Mouse (Mus musculus): ENCODE results near the gene Dnajc14.
A peak's percentile ranks its signal among the peaks of the same experiment; 100 is the strongest.

Dnajc14 gene

GRCm38 (mm10) chr10:128803771-128804270, at the start of gene Dnajc14:
TSS of gene Dnajc14 (plus strand) at chr10:128804062.
- DNase-seq (ENCODE audit: low spot score in 2 of 2) = no peak

DNA sequence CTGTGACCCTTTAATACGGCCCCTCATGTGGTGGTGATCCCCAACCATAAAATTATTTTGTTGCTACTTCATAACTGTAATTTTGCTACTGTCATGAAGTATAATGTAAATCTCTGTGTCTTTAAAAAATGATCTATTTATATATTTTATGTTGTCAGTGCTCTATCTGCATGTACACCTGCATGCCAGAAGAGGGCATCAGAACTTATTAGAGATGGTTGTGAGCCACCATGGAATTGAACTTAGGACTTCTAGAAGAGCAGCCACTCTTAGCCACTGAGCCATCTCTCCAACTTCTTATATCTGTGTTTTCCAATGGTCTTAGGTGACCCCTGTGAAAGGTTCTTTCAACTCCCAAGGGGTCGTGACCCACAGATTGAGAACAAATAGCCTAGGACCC, 31.0 kb upstream of the Dnajc14 start:
- DNase-seq (ENCODE audit: low spot score in 2 of 2) = no peak

- DNase-seq (ENCODE audit: low spot score in 2 of 2) = no peak
Measured at GRCm38 (mm10) chr10:128773685-128774084, 30.2 kb upstream of the Dnajc14 start.

GRCm38 (mm10) chr10:128778441-128778840, 25.4 kb upstream of the Dnajc14 start:
- no peak for DNase-seq (ENCODE audit: low spot score in 2 of 2)

DNA sequence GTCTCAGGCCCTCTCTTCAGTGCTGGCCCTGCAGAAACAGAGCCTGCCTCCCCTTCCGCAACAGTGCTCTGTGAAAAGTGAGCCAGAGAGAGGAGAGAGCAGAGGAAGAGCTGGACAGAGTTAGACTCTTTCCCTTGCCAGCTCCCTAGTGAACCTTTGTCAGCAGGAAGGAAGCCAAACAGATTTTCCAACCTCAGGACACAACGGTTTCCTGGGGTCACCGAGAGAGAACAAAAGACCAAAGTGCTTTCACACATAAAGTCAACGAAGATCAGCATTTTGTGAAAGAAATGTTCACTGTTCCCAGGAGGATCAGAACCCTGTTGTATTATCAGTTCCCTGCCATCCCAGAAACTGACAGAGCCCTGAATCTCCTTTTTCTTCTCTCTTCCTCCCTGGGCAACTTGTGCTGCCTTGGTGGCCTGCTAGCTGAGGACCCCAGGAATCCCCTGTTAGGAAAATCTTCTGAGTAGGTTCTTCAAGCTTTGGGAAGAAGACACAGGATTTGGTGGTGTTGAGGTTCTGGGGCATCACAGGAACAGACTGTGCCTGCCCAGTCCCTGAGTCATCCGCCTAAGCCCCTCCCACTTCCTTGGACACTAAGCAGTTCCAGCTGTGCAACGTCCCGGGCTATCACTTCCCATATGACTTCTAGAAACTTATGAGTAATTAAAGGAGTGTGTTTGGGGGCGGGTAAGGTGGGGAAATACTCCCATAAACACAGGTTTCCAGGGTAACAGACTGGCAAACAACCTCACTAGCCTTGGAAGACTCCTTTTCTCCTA, 24.7 kb upstream of the Dnajc14 start:
- DNase-seq (ENCODE audit: low spot score in 2 of 2) = peak in 1 of 2 experiments; percentile 40

GRCm38 (mm10) chr10:128780200-128780599, 23.7 kb upstream of the Dnajc14 start:
- no peak for DNase-seq (ENCODE audit: low spot score in 2 of 2)

- DNase-seq (ENCODE audit: low spot score in 2 of 2) = no peak
Measured at GRCm38 (mm10) chr10:128790398-128791124, 13.3 kb upstream of the Dnajc14 start, which contains the start of gene Mmp19. TSS of gene Mmp19 (plus strand) at chr10:128790910.

DNA sequence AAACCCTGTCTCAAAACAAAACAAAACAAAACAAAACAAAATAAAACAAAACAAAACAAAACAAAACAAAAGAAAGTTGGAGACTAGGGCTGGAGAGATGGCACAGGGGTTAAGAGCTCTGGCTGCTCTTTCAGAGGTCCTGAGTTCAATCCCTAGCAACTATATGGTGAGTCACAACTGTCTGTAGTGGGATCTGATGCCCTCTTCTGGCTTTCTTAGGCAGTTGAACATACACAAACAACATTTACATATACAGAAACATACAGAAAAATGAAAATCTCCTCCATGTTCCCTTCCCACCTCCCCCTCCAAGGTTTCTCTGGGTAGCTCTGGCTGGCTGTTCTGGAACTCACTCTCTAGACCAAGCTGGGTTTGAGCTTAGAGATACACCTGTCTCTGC, 11.8 kb upstream of the Dnajc14 start:
- no peak for DNase-seq (ENCODE audit: low spot score in 2 of 2)

DNA sequence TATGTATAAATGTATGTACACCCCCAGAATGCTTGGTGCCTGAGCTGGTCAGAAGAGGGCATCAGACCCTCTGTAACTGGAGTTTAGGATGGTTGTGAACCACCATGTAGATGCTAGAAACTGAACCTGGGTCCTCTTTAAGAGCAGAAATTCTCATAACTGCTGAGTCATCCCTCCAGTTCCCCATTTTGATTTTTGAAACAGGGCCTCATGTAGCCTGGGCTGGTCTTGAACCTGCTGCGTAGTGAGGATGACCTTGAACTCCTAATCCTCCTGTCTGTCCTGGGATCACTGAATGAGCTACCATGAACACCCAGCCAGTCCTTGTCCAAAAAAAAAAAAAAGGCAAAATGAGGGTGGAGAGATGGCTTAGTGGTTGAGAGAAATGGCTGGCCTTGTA, 10.6 kb upstream of the Dnajc14 start:
- no peak for DNase-seq (ENCODE audit: low spot score in 2 of 2)

GRCm38 (mm10) chr10:128794391-128794790, 9.5 kb upstream of the Dnajc14 start:
- DNase-seq (ENCODE audit: low spot score in 2 of 2) = no peak

DNA sequence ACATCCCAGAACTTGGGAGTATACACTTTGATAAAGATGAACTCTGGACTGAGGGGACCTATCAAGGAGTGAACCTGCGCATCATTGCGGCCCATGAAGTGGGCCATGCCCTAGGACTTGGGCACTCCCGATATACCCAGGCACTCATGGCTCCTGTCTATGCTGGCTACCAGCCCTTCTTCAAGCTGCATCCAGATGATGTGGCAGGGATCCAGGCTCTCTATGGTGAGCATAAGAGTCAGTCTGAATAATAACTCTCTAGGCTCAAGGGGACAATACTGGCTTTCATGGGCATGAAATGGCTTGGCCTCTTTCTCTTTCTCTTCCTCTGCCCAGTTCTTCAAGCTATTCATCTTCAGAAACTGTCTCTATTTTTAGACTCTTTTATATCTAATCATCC, 8.3 kb upstream of the Dnajc14 start:
- no peak for DNase-seq (ENCODE audit: low spot score in 2 of 2)

DNA sequence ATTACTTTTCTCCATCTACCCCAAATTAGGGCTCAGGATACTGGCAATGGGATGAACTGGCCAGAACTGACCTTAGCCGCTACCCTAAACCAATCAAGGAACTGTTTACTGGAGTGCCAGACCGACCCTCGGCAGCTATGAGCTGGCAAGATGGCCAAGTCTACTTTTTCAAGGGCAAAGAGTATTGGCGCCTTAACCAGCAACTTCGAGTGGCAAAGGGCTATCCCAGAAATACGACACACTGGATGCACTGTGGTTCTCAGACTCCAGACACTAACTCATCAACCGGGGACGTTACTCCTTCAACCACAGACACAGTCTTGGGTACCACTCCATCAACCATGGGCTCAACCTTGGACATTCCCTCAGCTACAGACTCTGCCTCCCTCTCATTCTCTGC, 5.2 kb upstream of the Dnajc14 start:
- DNase-seq (ENCODE audit: low spot score in 2 of 2) = no peak

DNA sequence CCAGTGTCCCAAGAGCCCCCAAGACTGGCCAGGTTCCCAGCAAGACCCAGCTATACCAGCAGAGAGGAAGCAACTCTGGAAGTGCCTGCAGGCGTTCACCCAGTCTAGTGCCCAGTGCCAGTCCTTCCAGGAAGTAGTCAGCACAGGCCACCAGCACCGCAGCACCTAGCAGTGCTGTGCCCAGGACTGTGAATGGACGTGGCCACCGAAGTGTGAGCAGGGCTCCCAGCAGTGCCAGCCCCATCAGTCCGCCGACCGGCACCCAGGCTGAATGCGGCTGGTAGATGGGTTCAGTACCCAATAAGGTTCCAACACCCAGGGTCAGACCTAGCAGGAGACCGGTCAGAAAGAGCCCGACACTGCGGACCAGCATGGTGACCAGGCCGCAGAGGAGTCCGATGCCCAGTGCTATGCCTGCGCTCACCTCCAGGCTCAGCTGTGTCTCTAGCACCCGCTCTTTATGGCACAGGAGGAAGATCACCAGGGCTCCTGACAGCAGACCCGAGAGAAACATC, 1.8 kb upstream of the Dnajc14 start:
- no peak for DNase-seq (ENCODE audit: low spot score in 2 of 2)

GRCm38 (mm10) chr10:128802956-128803355, 906 bp upstream of the Dnajc14 start:
- DNase-seq (ENCODE audit: low spot score in 2 of 2) = no peak

GRCm38 (mm10) chr10:128803361-128803760, 501 bp upstream of the Dnajc14 start:
- DNase-seq (ENCODE audit: low spot score in 2 of 2) = no peak

GRCm38 (mm10) chr10:128804271-128805091, 619 bp downstream of the Dnajc14 start, which contains the start of gene Tmem198b:
TSS of gene Tmem198b (minus strand) at chr10:128804370.
- DNase-seq (ENCODE audit: low spot score in 2 of 2) = peak; percentile 55 to 83

GRCm38 (mm10) chr10:128805092-128806000, 1.5 kb downstream of the Dnajc14 start:
- peak; percentile 93 to 95 for DNase-seq (ENCODE audit: low spot score in 2 of 2)

DNA sequence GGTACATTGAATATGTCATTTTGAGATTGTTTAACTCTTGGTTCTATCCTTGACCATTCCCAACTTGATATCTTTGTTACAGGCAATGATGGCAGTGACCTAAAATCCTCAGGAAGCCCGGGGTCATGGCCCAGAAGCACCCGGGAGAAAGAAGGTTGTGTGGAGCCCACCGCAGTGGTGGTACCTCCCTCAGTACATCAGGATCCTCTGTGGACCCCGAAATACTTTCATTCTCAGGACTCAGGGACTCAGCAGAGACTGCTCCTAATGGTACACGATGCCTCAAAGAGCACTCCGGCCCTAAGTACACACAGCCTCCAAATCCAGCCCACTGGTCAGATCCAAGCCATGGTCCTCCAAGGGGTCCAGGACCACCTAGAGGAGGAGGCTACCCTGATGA, 2.2 kb downstream of the Dnajc14 start:
- no peak for DNase-seq (ENCODE audit: low spot score in 2 of 2)

- DNase-seq (ENCODE audit: low spot score in 2 of 2) = no peak
Measured at GRCm38 (mm10) chr10:128807018-128807417, 3.2 kb downstream of the Dnajc14 start.

- no peak for DNase-seq (ENCODE audit: low spot score in 2 of 2)
Measured at GRCm38 (mm10) chr10:128817033-128817432, 13.2 kb downstream of the Dnajc14 start, which contains the start of gene Sarnp. TSS of gene Sarnp (plus strand) at chr10:128817333.
